Mouse (Mus musculus) bone marrow macrophage, adult 2 months (primary cell): Measurements from ENCODE around the gene Txnrd1.

Source experiments
- CTCF ChIP-seq: IDR thresholded peaks from 2 replicates; pipeline ENCODE4 v1.5.1; 2012; ENCODE audit warnings: low read depth, mild to moderate bottlenecking, low read length, moderate library complexity
- POLR2A ChIP-seq: IDR thresholded peaks from 2 replicates; pipeline ENCODE4 v1.6.1; 2012; ENCODE audit warnings: mild to moderate bottlenecking, low read depth, low read length, borderline replicate concordance

- TF ChIP-seq CTCF: no peak
- no peak for TF ChIP-seq POLR2A
These were observed 66.8 kb downstream of the Txnrd1 start for GRCm38 (mm10) chr10:82900546-82900945.
